Mouse (Mus musculus) heart, postnatal 0 days (tissue): ENCODE measurements at regions not wholly inside any gene's neighbourhood (a gene's known extent, or its start where the extent isn't known, plus 50 kb on each side); places are given as distances from the start of the nearest gene placed in this dataset.

Source experiments
- CTCF ChIP-seq: IDR thresholded peaks from 2 replicates; pipeline ENCODE4 v1.5.1; 2016; ENCODE audit warnings: antibody characterized with exemption, control low read depth, low read depth
- EP300 ChIP-seq: IDR thresholded peaks from 2 replicates; pipeline ENCODE4 v1.6.1; 2016; ENCODE audit warnings: antibody characterized with exemption, low read depth

DNA sequence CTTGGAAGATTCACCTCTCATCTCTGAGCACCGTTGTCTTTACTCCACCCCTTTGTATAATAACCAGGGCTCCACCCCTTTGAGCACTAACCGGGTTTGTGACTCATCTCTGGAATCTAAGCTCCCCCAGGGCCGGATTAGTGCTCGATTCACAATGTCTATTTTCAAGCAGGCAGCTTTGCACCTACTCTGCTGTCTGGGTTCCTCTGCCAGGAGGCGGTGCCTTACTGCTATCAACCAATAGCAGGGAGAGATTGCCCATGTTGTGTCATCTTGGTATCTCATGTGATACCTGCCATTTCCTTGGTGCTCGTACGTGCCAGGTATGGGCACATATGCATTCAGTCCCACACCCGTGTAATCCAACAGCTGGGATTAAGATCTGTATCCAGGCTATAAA is 285.3 kb downstream of the 4933412E24Rik start:
- TF ChIP-seq CTCF (no peak), EP300 (no peak)
